Mouse (Mus musculus): ENCODE results near the gene Ppp4r4. TPM values are rescaled to one million over a fixed set of nuclear protein-coding genes. Genes with fewer than 3 reads are reported as not detected.

The Ppp4r4 gene
- total and polyA plus RNA-seq, 3 experiments = 0.05 TPM; not detected in 2

DNA sequence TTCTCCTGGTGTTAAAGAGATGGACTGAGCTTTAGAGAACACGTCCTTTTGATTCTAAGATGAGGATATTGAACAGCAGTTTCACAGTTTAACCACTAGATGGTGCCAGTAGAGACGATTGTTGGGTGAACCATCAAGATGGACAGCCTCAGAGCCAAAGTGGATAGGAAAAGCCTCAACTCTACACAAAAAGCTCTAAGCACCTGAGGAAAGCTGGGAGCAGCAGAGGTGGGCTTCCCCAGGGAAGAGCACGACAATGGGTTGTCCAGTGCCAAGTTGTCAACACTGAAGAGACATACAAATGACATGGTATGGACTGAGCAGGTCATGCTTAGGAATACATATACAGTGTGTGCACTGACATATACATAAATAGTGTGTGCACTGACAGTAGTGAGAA lies 12.1 kb downstream of the Ppp4r4 start:
- no peaks in the 10 kb centered on the region for H3K36me3 ChIP-seq (replicated peaks)
- no peaks in the 10 kb centered on the region for H3K4me1 ChIP-seq (ENCODE audit: insufficient read depth, low read depth, low read length)
- H3K4me3 ChIP-seq (ENCODE audit: low read depth, low read length) = no peak overlapping the region
- peak; percentile 65; the same call in 1 of the 2 replicates for TF ChIP-seq CTCF (IDR thresholded peaks at IDR 0.05; ENCODE audit: low read depth, low read length)
- no peak for TF ChIP-seq TAL1 (conservative IDR thresholded peaks at IDR 0.05; ENCODE audit: low read depth, low read length)
- no peak for TF ChIP-seq GATA1 (IDR thresholded peaks at IDR 0.05; ENCODE audit: borderline replicate concordance, low read length)
- no peaks in the 10 kb centered on the region for H3K9me3 ChIP-seq (replicated peaks)
- ATAC-seq (ENCODE audit: extremely low read depth, insufficient number of reproducible peaks, low FRiP score, poor library complexity, severe bottlenecking) (peak; percentile 62), DNase-seq (ENCODE audit: low spot score) (peak; percentile 22)
- no peaks in the 10 kb centered on the region for H3K27me3 ChIP-seq (ENCODE audit: insufficient read depth, low read length)

GRCm38 (mm10) chr12:103547438-103547837 lies 15.4 kb downstream of the Ppp4r4 start:
- H3K27me3 ChIP-seq (ENCODE audit: insufficient read depth, low read length) = no peaks in the 10 kb centered on the region
- no peak for TF ChIP-seq CTCF (IDR thresholded peaks at IDR 0.05; ENCODE audit: low read depth, low read length)
- no peak for ATAC-seq (ENCODE audit: extremely low read depth, insufficient number of reproducible peaks, low FRiP score, poor library complexity, severe bottlenecking)
- no peaks in the 10 kb centered on the region for H3K9me3 ChIP-seq (replicated peaks)
- H3K4me3 ChIP-seq (ENCODE audit: low read depth, low read length) = no peak overlapping the region
- H3K4me1 ChIP-seq (ENCODE audit: insufficient read depth, low read depth, low read length) = no peaks in the 10 kb centered on the region
- H3K36me3 ChIP-seq (replicated peaks) = no peaks in the 10 kb centered on the region
- DNase-seq (ENCODE audit: low spot score) = no peak

DNA sequence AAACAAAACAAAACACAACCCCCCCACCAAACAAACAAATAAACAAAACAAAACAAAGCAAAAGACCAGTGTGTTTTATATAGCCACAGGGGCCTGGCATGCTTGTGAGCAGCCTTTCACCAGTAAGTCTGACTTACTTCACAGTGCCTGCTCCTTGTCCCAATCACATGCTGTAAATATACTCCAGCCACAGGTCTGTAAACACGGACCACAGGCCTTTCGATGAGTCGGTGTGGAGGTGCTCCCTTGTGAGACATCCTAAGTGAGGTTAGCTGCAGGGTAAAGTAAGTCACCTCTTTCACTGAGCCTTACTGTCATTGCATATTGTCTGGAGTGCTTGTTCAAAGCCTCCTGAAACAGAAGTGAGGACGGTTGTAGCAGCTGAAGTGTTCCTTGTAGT lies 16.4 kb downstream of the Ppp4r4 start:
- no peak for ATAC-seq (ENCODE audit: extremely low read depth, insufficient number of reproducible peaks, low FRiP score, poor library complexity, severe bottlenecking)
- TF ChIP-seq GATA2 (IDR thresholded peaks at IDR 0.05; ENCODE audit: borderline replicate concordance, low read depth, low read length) = no peak
- TF ChIP-seq TAL1 (conservative IDR thresholded peaks at IDR 0.05; ENCODE audit: low read depth, low read length) = no peak
- no peak for TF ChIP-seq POLR2AphosphoS5 (IDR thresholded peaks at IDR 0.05; ENCODE audit: insufficient replicate concordance, low read depth, low read length)
- no peak for TF ChIP-seq GATA1 (IDR thresholded peaks at IDR 0.05; ENCODE audit: borderline replicate concordance, low read length)
- no peak for TF ChIP-seq CTCF (IDR thresholded peaks at IDR 0.05; ENCODE audit: low read depth, low read length)

GRCm38 (mm10) chr12:103550047-103550446 lies 18.0 kb downstream of the Ppp4r4 start:
- no peak for ATAC-seq (ENCODE audit: extremely low read depth, insufficient number of reproducible peaks, low FRiP score, poor library complexity, severe bottlenecking)
- TF ChIP-seq CTCF (IDR thresholded peaks at IDR 0.05; ENCODE audit: low read depth, low read length) = no peak
- no peak for TF ChIP-seq GATA1 (IDR thresholded peaks at IDR 0.05; ENCODE audit: borderline replicate concordance, low read length)
- TF ChIP-seq GATA2 (IDR thresholded peaks at IDR 0.05; ENCODE audit: borderline replicate concordance, low read depth, low read length) = no peak
- no peak for TF ChIP-seq TAL1 (conservative IDR thresholded peaks at IDR 0.05; ENCODE audit: low read depth, low read length)
- TF ChIP-seq POLR2AphosphoS5 (IDR thresholded peaks at IDR 0.05; ENCODE audit: insufficient replicate concordance, low read depth, low read length) = no peak
- DNase-seq (ENCODE audit: low spot score) = no peak
- Histone ChIP-seq H3K4me1 (ENCODE audit: insufficient read depth, low read depth, low read length) (no peaks in the 10 kb centered on the region), H3K36me3 (replicated peaks) (no peaks in the 10 kb centered on the region), H3K4me3 (ENCODE audit: low read depth, low read length) (no peak overlapping the region), H3K9me3 (replicated peaks) (peaks cover 5% of the 10 kb centered on the region; the same call in 1 of the 2 replicates), H3K27me3 (ENCODE audit: insufficient read depth, low read length) (no peaks in the 10 kb centered on the region)

More for the DNA sequence above, 16.4 kb downstream of the Ppp4r4 start:
- DNase-seq (ENCODE audit: low spot score) = no peak
- no peaks in the 10 kb centered on the region for H3K4me1 ChIP-seq (ENCODE audit: insufficient read depth, low read depth, low read length)
- H3K36me3 ChIP-seq (replicated peaks) = no peaks in the 10 kb centered on the region
- H3K4me3 ChIP-seq (ENCODE audit: low read depth, low read length) = no peak overlapping the region
- H3K27me3 ChIP-seq (ENCODE audit: insufficient read depth, low read length) = no peaks in the 10 kb centered on the region
- H3K9me3 ChIP-seq (replicated peaks) = peaks cover 2% of the 10 kb centered on the region; the same call in 1 of the 2 replicates

DNA sequence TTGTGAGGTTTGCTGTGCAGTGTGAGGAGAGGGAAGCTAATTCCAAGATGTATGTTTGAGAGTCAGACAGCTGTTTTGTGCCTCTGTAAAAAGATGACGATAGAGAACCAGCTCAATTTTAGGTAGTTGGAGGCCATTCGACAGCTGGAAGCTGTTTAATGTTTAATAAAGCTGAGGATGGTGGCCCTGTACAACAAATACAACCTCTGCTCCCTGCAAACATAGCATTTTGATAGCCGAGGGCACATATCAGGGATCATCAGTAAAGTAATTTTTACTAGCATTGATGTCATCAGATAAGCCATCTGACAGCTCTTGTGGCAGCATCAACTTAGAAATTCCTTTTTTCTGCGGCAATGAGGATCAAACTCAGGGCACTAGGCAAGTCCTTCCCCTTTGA lies 19.3 kb downstream of the Ppp4r4 start:
- no peaks in the 10 kb centered on the region for H3K4me1 ChIP-seq (ENCODE audit: insufficient read depth, low read depth, low read length)
- H3K27me3 ChIP-seq (ENCODE audit: insufficient read depth, low read length) = no peaks in the 10 kb centered on the region
- ATAC-seq (ENCODE audit: extremely low read depth, insufficient number of reproducible peaks, low FRiP score, poor library complexity, severe bottlenecking) (no peak), DNase-seq (ENCODE audit: low spot score) (no peak)
- peaks cover 5% of the 10 kb centered on the region; the same call in 1 of the 2 replicates for H3K9me3 ChIP-seq (replicated peaks)
- no peak for TF ChIP-seq GATA2 (IDR thresholded peaks at IDR 0.05; ENCODE audit: borderline replicate concordance, low read depth, low read length)
- TF ChIP-seq POLR2AphosphoS5 (IDR thresholded peaks at IDR 0.05; ENCODE audit: insufficient replicate concordance, low read depth, low read length) = no peak
- no peak for TF ChIP-seq GATA1 (IDR thresholded peaks at IDR 0.05; ENCODE audit: borderline replicate concordance, low read length)
- no peak for TF ChIP-seq CTCF (IDR thresholded peaks at IDR 0.05; ENCODE audit: low read depth, low read length)
- TF ChIP-seq TAL1 (conservative IDR thresholded peaks at IDR 0.05; ENCODE audit: low read depth, low read length) = no peak
- H3K4me3 ChIP-seq (ENCODE audit: low read depth, low read length) = no peak overlapping the region
- no peaks in the 10 kb centered on the region for H3K36me3 ChIP-seq (replicated peaks)

GRCm38 (mm10) chr12:103552506-103552905 lies 20.4 kb downstream of the Ppp4r4 start:
- no peak for ATAC-seq (ENCODE audit: extremely low read depth, insufficient number of reproducible peaks, low FRiP score, poor library complexity, severe bottlenecking)
- no peaks in the 10 kb centered on the region for H3K36me3 ChIP-seq (replicated peaks)

GRCm38 (mm10) chr12:103553497-103553896 lies 21.4 kb downstream of the Ppp4r4 start:
- ATAC-seq (ENCODE audit: extremely low read depth, insufficient number of reproducible peaks, low FRiP score, poor library complexity, severe bottlenecking) (no peak), DNase-seq (ENCODE audit: low spot score) (no peak)
- no peak overlapping the region for H3K4me3 ChIP-seq (ENCODE audit: low read depth, low read length)
- H3K36me3 ChIP-seq (replicated peaks) = no peaks in the 10 kb centered on the region
- H3K4me1 ChIP-seq (ENCODE audit: insufficient read depth, low read depth, low read length) = no peaks in the 10 kb centered on the region
- TF ChIP-seq GATA2 (IDR thresholded peaks at IDR 0.05; ENCODE audit: borderline replicate concordance, low read depth, low read length) (no peak), POLR2AphosphoS5 (IDR thresholded peaks at IDR 0.05; ENCODE audit: insufficient replicate concordance, low read depth, low read length) (no peak), GATA1 (IDR thresholded peaks at IDR 0.05; ENCODE audit: borderline replicate concordance, low read length) (no peak), TAL1 (conservative IDR thresholded peaks at IDR 0.05; ENCODE audit: low read depth, low read length) (no peak), CTCF (IDR thresholded peaks at IDR 0.05; ENCODE audit: low read depth, low read length) (no peak)
- no peaks in the 10 kb centered on the region for H3K27me3 ChIP-seq (ENCODE audit: insufficient read depth, low read length)
- peaks cover 5% of the 10 kb centered on the region; the same call in 1 of the 2 replicates for H3K9me3 ChIP-seq (replicated peaks)

More at GRCm38 (mm10) chr12:103552506-103552905, 20.4 kb downstream of the Ppp4r4 start:
- Histone ChIP-seq H3K4me1 (ENCODE audit: insufficient read depth, low read depth, low read length) (no peaks in the 10 kb centered on the region), H3K27me3 (ENCODE audit: insufficient read depth, low read length) (no peaks in the 10 kb centered on the region), H3K9me3 (replicated peaks) (peaks cover 5% of the 10 kb centered on the region; the same call in 1 of the 2 replicates), H3K4me3 (ENCODE audit: low read depth, low read length) (no peak overlapping the region)
- TF ChIP-seq GATA1 (IDR thresholded peaks at IDR 0.05; ENCODE audit: borderline replicate concordance, low read length) = no peak
- no peak for TF ChIP-seq TAL1 (conservative IDR thresholded peaks at IDR 0.05; ENCODE audit: low read depth, low read length)
- no peak for TF ChIP-seq GATA2 (IDR thresholded peaks at IDR 0.05; ENCODE audit: borderline replicate concordance, low read depth, low read length)
- TF ChIP-seq POLR2AphosphoS5 (IDR thresholded peaks at IDR 0.05; ENCODE audit: insufficient replicate concordance, low read depth, low read length) = no peak
- TF ChIP-seq CTCF (IDR thresholded peaks at IDR 0.05; ENCODE audit: low read depth, low read length) = no peak
- no peak for DNase-seq (ENCODE audit: low spot score)
